Mouse (Mus musculus) brain, adult 2 months (tissue): ENCODE measurements around the gene Tnfaip3.
A peak's percentile ranks its signal among the peaks of the same experiment; 100 is the strongest.

Experiments
- DNase-seq: peaks from one replicate; pipeline ENCODE4 v3.0.0; 2011; ENCODE audit warnings: low read depth, low spot score

The Tnfaip3 gene

GRCm38 (mm10) chr10:19015257-19015862 lies at the start of gene Tnfaip3:
Gene Tnfaip3 (minus strand): TSS chr10:19015657.
- peak; percentile 96 for DNase-seq

GRCm38 (mm10) chr10:19064651-19065601 lies 49.5 kb upstream of the Tnfaip3 start:
- DNase-seq = no peak

GRCm38 (mm10) chr10:19063670-19064069 lies 48.2 kb upstream of the Tnfaip3 start:
- no peak for DNase-seq

GRCm38 (mm10) chr10:19063208-19063607 lies 47.8 kb upstream of the Tnfaip3 start:
- DNase-seq = no peak

- peak; percentile 57 for DNase-seq
Measured at GRCm38 (mm10) chr10:19062098-19062905, 46.8 kb upstream of the Tnfaip3 start.

- DNase-seq = no peak
Measured at GRCm38 (mm10) chr10:19061201-19061600, 45.7 kb upstream of the Tnfaip3 start.

GRCm38 (mm10) chr10:19053524-19053923 lies 38.1 kb upstream of the Tnfaip3 start:
- no peak for DNase-seq

- DNase-seq = no peak
Measured at GRCm38 (mm10) chr10:19045986-19046385, 30.5 kb upstream of the Tnfaip3 start.

- DNase-seq = no peak
Measured at GRCm38 (mm10) chr10:19044765-19045516, 29.5 kb upstream of the Tnfaip3 start.

GRCm38 (mm10) chr10:19043529-19044262 lies 28.2 kb upstream of the Tnfaip3 start:
- peak; percentile 64 for DNase-seq

GRCm38 (mm10) chr10:19040147-19040546 lies 24.7 kb upstream of the Tnfaip3 start:
- DNase-seq = no peak

GRCm38 (mm10) chr10:19034764-19035163 lies 19.3 kb upstream of the Tnfaip3 start:
- DNase-seq = no peak

- DNase-seq = peak; percentile 48
Measured at GRCm38 (mm10) chr10:19033696-19034095, 18.2 kb upstream of the Tnfaip3 start.

- DNase-seq = no peak
Measured at GRCm38 (mm10) chr10:19031875-19032274, 16.4 kb upstream of the Tnfaip3 start.

GRCm38 (mm10) chr10:19030628-19031027 lies 15.2 kb upstream of the Tnfaip3 start:
- peak; percentile 14 for DNase-seq

GRCm38 (mm10) chr10:19026710-19027109 lies 11.3 kb upstream of the Tnfaip3 start:
- DNase-seq = no peak

- DNase-seq = no peak
Measured at GRCm38 (mm10) chr10:19024353-19024752, 8.9 kb upstream of the Tnfaip3 start.

GRCm38 (mm10) chr10:19023622-19024326 lies 8.3 kb upstream of the Tnfaip3 start:
- no peak for DNase-seq

GRCm38 (mm10) chr10:19022272-19022671 lies 6.8 kb upstream of the Tnfaip3 start:
- peak; percentile 35 for DNase-seq
